Mouse (Mus musculus) heart, adult 2 months (tissue): ENCODE measurements around the gene Pex26.

Experiments used
- CTCF ChIP-seq: fragments of 200-600 bp; IDR thresholded peaks from 2 replicates; pipeline ENCODE4 v1.8.1; 2022; ENCODE audit warnings: antibody characterized with exemption, mild to moderate bottlenecking, moderate library complexity
- EP300 ChIP-seq: fragments of 200-500 bp; IDR thresholded peaks from 2 replicates; pipeline ENCODE4 v1.6.1; 2011; ENCODE audit warnings: low read depth, low read length, control low read depth; ENCODE audit not compliant: insufficient read depth
- POLR2A ChIP-seq: fragments of 200-500 bp; IDR thresholded peaks from 2 replicates; pipeline ENCODE4 v1.6.1; 2011; ENCODE audit warnings: mild to moderate bottlenecking, low read depth, low read length, control low read depth; ENCODE audit not compliant: insufficient read depth

- no peak for TF ChIP-seq CTCF
- TF ChIP-seq POLR2A, result peak; percentile 80
- no peak for TF ChIP-seq EP300
Measured at GRCm38 (mm10) chr6:121183414-121184173, at the start of gene Pex26.
